Mouse (Mus musculus) R1 (cell line): ENCODE measurements at regions not wholly inside any gene's neighbourhood (a gene's known extent, or its start where the extent isn't known, plus 50 kb on each side); places are given as distances from the start of the nearest gene placed in this dataset.

Experiments used
- DNase-seq: peaks from one replicate; pipeline ENCODE4 v3.0.0-alpha.2; 2018; ENCODE audit warnings: low read depth, low spot score

- DNase-seq: no peak
Measured at GRCm38 (mm10) chr17:51683318-51683717, 149.8 kb downstream of the Satb1 start.

- no peak for DNase-seq
Measured at GRCm38 (mm10) chr17:51682368-51682767, 150.7 kb downstream of the Satb1 start.

- DNase-seq: peak; percentile 73
Measured at GRCm38 (mm10) chr17:51677451-51677850, 155.6 kb downstream of the Satb1 start.

DNA sequence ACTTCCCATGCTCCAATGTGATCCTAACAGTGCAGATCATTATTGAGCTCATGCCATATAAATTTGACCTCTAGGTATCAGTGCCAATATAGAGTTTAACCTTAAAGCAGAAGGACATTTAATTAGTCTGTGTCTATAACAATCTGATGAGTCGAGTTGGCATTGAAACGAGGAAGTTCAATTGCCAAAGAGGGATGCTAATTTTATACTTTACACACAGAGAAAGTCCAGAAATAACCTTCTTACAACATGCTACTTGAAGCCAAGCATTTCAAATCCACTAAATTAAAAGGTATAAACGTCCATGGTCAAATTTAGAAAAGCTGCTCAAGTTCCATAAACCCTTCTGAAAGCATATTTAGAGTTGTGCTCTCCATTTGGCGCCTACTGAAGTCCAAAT is 174.7 kb downstream of the Satb1 start:
- no peak for DNase-seq

DNA sequence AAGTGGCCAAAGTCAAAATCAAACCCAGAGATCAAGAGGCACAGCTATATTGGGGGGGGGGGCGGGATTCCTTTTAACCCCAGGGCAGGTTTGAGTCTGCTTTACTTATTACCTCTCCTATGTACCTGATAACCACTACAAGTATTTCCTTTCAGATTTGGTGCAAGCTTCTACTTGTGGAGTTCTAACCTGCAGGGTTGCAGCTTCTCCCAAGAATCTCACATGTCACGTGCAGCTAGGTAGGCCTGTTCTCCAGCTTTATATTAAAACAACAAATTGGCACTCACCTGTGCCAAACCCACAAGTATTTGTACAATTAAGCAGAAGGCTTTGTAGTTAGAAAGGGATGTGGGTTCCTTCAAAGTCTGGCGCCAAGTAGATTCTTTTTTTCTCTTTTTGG is 179.2 kb downstream of the Satb1 start:
- DNase-seq: no peak

DNA sequence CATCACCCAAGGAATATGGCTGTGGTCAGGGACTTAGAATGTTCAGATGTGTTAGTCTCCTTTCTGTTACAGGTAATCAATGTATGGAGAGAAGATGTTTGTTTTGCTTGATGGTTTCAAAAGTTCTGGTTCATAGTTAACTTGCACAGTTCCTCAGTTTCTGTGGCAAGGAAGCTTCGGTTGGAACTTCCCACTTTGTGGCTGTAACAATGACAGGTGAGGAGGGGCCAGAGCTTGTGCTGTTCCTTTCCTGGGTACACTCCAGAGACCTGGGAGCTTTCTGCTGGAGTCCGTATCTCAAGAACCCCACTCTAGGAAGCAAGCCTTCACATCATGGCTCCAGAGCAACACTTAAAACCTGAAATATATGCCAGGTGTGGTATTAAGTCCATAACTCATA is 181.2 kb downstream of the Satb1 start:
- no peak for DNase-seq

DNA sequence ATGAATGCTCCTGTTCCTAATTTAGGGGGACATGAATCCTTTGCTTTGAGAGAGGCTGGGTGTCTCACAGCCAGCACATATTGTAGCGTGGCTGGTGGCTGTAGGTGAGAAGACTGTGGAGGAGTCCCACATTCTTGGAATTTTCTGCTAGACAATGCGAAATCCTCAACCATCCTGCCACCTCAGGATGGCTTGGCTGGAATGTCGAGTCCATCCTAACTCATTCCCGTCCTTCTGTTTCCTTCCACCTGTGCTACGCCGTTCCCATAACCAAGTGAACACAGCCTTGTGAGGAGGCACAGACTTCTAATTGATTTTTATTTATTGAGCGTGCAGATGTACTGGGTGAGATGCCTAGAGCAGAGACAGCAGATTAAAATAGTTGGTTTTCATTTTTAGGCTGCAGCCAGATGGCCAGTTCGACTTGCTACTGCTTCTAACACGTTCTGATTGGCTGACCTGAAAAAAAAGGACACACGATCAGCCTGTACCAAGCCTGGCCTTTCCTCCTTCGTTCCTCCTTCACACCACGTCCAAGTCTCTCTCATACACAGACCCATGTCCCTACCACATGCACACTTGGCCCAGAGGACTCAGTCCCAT is 183.8 kb downstream of the Satb1 start:
- no peak for DNase-seq

DNA sequence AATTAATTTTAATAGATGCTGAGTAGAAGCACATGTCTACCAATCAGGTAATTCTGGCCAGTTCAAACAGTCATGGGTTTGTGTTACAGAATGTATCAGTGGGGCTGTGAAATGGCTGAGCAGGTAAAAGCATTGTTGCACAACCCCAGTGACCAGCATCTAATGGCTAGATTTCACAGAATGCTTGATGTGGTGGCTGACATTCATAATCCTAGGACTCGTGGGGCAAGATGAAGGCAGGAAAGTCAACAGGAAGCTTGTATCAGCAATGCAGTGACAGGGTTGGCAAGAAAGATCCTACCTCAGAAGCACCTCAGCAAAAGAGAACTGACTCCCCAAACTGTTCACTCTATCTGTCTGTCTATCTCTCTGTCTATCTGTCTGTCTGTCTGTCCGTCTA is 186.7 kb downstream of the Satb1 start:
- DNase-seq: no peak

DNA sequence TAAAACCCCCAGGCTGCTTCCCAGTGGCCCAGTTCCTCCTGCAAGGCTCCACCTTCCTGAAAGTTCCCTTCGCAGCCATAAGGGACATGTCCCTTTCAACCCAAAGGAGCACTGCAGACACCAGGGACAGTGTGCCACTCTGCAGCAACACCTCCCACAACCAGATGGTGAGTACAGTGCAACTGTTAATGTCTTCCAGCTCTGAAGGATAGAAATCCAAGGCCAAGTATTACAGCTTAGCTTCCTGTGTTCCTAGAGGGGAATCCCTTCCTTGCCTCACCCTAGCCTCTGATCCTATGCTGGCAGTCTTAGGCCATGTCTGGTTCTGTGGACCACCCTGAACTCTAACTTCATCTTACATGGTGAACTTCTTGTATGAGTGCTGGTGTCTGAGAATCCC is 187.2 kb downstream of the Satb1 start:
- no peak for DNase-seq

DNA sequence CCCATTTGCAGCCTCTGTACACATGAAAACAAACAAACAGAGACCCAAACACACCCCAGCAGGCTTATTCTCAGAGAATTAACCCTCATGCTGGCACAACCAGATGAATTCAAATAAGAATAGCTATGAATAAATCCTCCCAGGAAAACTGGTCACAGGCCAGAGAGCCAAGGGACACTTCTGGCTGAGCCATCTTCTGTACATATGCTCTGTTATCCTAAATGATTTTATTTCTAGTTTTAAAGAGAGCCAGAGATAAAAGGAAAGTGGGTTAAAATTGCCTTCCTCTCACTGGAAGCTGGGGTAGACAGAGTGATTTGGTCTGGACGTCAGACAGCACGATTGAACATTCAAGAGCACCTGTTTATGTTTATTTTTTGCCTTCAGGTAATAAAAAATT is 190.4 kb downstream of the Satb1 start:
- DNase-seq: no peak

DNA sequence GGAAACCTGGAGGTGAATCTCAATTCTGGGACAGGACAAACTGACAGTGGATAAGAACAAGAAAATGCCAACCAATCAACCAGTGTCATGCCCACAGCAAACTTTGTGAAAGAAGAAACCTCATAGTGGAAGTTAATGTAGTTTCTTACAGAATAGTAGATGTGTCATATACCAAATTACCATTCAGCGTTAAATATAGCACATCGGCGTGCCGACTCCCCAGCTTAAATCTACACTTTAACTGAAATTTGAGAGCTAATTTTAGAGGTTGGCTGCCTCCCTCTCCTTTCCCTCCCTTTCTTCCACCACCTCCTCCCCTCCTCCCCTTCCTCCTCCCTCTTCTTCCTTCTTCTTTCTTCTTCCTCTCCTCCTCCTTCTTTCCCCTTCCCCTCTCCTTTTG is 197.2 kb downstream of the Satb1 start:
- no peak for DNase-seq

DNA sequence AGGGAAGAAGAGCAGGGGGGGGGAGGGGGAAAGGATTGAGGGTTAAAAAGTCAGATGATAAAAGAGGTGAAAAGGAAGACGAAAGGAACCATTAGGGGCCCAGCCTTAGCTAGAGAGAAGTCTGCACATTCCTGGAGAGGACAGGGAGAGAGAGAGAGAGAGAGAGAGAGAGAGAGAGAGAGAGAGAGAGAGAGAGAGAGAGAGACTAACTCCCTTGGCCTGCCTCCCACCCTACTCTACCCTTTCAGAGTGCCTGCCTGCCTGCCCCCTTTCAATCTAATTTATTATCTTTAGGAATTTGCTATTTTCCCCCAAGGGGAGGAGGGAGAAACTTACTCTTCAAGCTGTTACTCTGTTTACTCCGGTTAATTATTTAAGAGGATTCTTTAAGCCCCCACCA is 201.5 kb downstream of the Satb1 start:
- no peak for DNase-seq

GRCm38 (mm10) chr17:51620528-51620927 is 212.6 kb downstream of the Satb1 start:
- no peak for DNase-seq

GRCm38 (mm10) chr17:51585263-51585662 is 247.8 kb downstream of the Satb1 start:
- no peak for DNase-seq

DNA sequence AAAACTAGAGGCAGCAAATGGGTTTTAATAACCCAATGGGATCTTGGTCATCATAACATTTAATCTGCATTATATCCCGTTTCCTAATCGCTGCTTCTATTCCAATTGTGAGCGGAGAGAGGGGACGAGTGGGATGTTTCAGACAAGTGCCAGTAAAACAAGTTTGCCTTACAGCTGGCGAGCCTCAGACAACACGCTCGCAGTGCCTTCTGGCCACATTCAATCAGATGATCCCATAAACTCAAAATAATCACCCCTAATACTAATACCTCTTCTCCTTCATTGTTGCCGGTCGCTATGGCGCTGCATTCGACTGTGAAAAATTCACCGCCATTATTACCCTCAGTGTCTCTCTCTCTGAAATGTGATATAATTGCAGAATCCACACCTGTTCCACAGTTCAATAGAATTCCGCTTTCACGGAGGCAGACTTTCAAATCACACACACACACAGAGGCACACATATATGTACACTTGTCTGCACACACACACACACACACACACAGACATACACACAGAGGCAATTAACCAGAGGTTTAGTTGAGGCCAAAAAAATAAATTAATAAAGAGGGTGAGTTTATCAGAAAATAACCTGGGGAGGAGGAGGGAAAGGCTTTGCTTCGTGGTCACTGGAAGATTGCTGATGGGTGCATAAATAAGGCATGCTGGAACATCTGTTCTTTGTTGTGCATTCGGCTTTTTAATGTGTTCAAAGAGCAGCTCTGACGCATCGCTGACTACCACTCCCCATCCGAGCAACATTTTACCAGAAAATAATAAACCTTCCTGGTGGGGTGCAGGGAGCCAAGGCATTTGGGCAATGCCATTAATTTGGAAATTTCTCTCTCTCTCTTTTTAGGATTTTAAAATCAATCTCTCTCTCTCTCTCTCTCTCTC is 248.9 kb downstream of the Satb1 start:
- DNase-seq: no peak

GRCm38 (mm10) chr17:51583277-51583676 is 249.8 kb downstream of the Satb1 start:
- DNase-seq: no peak

DNA sequence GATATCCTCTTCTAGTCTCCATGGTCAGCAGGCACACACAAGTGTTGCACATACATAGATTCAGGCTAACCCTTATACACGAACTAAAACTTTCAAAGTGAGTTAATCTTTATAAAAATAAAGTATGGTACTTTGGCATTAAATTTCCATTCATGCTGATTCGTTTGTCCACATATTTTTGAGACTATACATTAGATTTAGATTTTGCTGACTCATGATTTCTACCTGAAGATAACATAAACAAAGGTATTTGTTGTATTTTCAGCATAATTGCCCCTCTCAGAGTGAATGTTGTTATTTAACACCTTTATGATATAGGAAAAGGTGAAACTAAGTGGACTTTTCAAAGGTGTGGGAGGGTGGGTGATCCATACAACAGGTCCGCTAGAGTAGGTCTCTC is 277.2 kb downstream of the Satb1 start:
- DNase-seq: no peak

DNA sequence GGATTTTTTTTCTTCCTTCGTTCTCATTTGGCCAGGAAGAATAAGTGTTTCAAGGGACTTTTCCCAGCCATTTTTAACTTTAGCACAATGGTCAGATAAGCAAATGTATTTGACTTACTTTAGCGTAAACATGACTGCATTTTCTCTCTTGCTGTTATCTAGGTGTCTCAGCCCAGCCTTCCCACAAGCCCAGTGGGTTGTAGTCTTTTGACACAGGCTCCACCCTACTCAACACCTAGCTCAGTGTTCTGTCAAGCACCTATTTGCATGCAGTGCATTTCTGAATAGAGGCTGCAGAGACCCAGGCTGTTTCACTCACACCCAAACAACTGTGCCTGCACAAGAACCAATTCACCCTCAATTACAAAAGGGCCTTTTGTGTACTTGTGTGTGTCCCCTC is 278.6 kb downstream of the Satb1 start:
- peak; percentile 41 for DNase-seq

- DNase-seq: no peak
Measured at GRCm38 (mm10) chr17:51552277-51553015, 280.6 kb downstream of the Satb1 start.

DNA sequence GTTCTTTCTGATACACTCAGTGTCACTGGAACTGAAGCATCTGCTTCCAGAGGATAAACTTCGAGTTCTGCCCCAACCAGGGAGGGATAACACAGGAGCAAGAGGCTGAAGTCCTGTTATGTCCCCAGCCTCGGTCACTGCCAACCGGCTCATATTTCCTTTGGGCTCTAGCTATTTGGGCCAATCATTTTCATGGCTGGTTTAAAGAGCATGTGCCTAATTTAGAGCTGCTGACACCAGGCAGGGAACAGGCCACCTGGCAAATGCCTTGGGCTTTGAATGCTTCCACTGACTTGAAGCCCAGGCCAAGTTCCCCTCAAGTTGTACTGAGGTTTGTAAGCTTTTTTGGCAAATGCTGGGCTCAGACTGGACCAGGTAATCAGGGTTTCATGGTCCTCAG is 286.1 kb downstream of the Satb1 start:
- no peak for DNase-seq

GRCm38 (mm10) chr17:51542544-51542943 is 290.5 kb downstream of the Satb1 start:
- DNase-seq: no peak

- no peak for DNase-seq
Measured at GRCm38 (mm10) chr17:51534678-51535077, 298.4 kb downstream of the Satb1 start.

DNA sequence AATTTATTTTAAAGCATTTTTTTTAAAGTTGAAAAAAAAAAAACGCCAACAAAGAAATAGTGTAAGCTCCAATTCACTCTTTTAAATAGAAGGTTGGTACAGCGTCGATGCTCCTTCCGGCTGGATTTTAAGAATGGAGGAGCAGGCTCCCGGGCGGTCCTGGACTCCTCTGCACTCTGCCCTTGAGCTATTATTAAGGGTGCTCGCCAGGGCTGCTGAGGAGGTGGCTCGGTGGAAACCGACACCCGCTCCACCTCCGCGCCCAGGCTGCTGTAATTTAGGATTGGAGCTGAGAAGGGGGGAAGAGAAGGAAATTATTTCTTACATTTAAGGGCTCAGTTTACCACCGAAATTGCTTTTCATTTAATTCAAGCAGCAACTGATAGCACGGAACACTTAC is 298.8 kb downstream of the Satb1 start:
- DNase-seq: no peak
